Mouse (Mus musculus): ENCODE results near the gene Pycard.
"Not testable (repeated sequence)": the region's sequence is repeated elsewhere in the genome, so short reads cannot be mapped to it uniquely, and the experiment has no call there.

Pycard gene

DNA sequence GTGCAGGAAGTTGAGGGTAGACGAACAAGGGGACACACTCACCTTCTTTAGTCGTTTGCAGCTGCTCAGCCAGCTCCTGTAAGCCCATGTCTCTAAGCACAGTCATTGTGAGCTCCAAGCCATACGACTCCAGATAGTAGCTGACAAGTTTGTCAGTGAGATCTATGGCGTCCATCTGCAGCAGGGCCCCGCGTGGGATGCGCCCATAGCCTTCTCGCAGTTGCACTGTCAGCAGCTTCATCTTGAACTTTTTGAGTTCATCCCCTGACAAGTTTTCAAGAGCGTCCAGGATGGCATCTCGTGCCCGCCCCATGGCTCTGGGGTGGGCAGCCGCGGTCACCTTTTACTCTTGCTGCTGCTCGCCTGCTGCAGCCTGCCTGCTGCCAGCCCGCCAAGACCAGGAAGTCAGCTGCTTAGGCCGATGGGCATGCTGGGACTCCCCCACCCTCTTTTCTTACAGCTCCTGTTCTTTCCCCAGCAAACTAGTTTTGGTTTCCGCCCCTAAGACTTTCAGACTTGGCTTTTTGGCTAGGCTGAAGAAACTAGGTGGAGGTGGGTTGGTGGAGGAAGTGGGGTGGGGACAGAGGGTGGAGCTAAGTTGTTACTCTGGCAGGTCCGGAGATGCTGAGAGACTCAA lies at the start of gene Pycard:
Gene Pycard, minus strand, starts transcription at position 527 of the 637 bp plus-strand sequence.
- no peak for DNase-seq (ENCODE audit: low spot score in 2 of 2)

DNA sequence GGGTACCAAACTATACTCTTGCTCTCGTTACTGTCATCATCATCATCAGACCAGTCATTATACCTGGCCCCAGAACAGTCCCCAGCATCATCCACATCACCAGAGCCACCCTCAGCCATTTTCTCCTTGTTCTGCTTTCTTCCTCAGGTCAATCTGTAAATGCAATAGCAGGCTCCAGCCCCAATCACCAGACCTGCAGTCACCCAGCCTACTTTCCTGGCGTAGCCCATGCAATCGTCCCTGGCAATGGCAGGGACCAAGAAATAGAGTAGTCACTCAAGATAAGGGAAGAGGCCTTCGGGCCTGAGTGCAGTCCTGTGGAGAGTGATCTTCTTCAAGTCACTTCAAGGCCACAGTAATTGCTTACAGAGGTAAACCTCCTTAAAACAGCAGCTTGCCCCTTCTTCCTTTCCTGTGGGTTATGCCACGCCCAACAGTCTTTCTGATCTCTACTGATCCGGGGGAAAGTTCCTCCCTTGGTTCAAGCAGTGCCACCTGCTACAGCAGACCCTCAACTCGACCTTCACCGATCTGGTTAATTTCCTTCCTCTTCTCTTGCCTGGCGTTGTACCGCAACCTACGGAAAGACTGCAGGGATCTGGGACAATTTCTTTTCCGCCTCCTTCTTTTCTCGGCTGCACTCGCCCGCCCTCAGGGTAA lies 48.6 kb upstream of the Pycard start:
- not testable (repeated sequence) for DNase-seq (ENCODE audit: low spot score in 2 of 2)

GRCm38 (mm10) chr7:128033616-128034015 lies 39.9 kb upstream of the Pycard start:
- DNase-seq (ENCODE audit: low spot score in 2 of 2) = no peak

- no peak for DNase-seq (ENCODE audit: low spot score in 2 of 2)
Observed at GRCm38 (mm10) chr7:128032989-128033293, 39.3 kb upstream of the Pycard start.

- DNase-seq (ENCODE audit: low spot score in 2 of 2) = no peak
Observed at GRCm38 (mm10) chr7:128032290-128032988, 38.8 kb upstream of the Pycard start.

DNA sequence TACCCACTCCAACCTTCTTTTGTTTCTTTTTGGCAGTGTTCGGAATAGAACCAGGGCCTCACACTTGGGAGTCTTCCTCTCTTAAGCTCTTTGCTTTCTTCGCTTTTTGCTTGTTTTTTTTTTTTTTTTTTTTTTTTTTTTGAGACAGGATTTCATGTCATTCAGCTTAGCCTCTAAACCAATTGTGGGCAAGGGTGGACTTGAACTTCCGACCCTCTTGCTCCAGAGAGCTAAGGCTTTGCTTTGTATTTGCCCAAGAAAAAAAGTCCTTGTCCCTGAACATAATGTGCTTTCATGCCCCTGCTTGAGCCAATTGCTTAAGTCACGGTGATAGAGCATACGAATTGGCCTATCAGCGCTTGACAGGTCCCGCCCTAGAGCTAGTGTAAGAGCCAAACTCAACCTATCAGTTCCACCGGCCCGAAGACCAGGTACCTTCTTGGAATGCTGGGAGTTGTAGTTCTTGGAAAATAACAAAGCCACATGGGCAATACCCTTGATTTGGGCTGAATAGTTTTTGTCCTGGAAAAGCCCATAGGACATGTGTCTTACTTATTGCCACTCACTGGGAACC lies 37.8 kb upstream of the Pycard start:
- DNase-seq (ENCODE audit: low spot score in 2 of 2) = no peak

GRCm38 (mm10) chr7:128025381-128025780 lies 31.7 kb upstream of the Pycard start:
- DNase-seq (ENCODE audit: low spot score in 2 of 2) = no peak

- no peak for DNase-seq (ENCODE audit: low spot score in 2 of 2)
Observed at GRCm38 (mm10) chr7:128024932-128025331, 31.3 kb upstream of the Pycard start.

DNA sequence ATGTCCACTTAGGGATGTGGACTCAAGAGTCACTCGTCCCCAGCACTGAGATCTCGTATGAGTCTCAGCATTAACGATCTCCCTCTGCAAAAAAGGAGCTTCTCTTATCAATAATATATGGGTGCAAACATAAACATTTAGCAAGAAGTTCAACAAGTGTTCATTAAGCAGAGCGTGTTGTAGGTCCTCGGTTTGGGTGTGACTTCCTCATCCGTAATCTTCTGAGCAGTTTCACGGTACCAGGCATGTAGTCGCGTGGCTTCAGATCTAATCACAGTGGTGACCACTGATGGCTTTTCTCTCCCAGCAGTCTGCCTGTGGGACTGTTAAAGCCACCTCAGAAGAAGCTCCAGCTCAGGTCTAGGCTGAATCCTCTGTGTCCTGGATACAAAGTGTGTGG lies 30.7 kb upstream of the Pycard start:
- no peak for DNase-seq (ENCODE audit: low spot score in 2 of 2)

- DNase-seq (ENCODE audit: low spot score in 2 of 2) = no peak
Observed at GRCm38 (mm10) chr7:128023565-128023964, 29.9 kb upstream of the Pycard start.

DNA sequence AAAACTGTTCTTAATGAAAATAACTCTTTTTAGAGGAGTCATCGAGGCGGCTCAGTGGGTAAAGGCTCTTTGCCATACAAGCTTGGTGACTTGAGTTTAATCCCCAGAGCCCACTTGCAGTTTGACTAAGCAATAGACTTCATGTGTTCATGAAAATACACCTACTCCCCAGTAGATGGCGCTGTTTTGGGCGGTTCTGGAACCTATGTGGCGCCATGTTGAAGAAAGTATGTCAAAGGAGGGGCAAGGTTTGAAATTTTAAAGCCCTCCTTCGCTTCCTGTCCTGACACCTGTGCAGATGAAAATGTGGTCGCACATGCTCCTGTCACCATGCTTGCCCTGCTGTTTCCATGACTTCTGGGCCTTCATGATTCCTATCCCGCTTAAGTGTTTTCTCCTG lies 29.3 kb upstream of the Pycard start:
- DNase-seq (ENCODE audit: low spot score in 2 of 2) = no peak

DNA sequence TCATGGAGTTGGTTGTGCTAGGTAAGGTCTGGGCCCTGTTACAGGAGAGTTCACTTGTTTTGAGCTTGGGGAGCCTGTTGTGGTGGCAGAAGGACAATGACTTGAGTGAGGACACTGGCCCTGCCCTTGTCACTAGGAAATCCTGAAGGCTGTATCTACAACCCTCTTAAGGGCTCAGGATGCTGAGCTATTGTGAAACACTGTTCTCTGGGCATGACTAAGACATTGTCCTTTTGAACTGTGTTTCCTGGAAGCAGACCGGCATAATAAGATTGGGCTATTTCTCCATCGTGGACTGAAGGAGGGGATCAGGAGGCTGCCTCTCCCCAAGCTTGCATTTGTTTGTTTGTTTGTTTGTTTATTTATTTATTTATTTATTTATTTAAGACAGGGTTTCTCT lies 25.5 kb upstream of the Pycard start:
- DNase-seq (ENCODE audit: low spot score in 2 of 2) = no peak

GRCm38 (mm10) chr7:128018275-128018674 lies 24.6 kb upstream of the Pycard start:
- no peak for DNase-seq (ENCODE audit: low spot score in 2 of 2)

DNA sequence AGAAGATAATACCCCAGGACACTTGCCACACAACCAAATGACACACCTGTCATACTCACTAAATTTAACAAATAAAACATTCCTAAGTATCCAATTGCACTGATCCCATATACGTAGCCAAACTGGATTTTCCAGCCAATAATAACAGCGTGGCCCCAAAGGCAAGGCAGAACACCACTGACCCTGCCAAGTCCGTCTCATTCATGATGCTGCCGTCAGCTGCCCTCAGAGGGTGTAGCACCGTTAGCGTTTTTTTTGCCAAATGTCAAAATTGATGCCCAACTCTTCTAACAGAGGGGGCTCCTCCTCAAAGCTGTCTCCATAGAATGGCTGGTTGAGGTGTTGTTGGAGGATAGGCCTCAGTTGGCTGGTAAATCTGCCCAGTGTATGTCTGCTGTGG lies 23.0 kb upstream of the Pycard start:
- DNase-seq (ENCODE audit: low spot score in 2 of 2) = no peak

DNA sequence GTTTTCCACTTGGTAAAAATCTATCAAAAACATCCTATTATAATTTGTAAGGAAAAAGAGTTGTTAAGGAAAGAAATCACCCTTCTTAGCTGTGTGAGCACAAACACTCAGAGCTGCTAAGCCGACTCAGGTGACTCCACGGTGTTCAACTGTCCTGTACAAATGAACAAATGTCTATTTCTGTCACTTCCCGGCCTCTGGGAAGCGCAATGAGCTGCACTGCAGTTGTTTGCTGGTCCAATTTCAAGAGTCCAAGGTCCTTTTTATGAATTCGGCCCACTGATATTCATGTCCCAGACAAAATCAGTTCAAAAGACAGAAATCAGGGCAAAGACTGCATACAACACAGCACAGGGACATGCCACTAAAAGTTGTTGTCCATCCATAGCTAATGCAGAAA lies 22.5 kb upstream of the Pycard start:
- DNase-seq (ENCODE audit: low spot score in 2 of 2) = not testable (repeated sequence)

DNA sequence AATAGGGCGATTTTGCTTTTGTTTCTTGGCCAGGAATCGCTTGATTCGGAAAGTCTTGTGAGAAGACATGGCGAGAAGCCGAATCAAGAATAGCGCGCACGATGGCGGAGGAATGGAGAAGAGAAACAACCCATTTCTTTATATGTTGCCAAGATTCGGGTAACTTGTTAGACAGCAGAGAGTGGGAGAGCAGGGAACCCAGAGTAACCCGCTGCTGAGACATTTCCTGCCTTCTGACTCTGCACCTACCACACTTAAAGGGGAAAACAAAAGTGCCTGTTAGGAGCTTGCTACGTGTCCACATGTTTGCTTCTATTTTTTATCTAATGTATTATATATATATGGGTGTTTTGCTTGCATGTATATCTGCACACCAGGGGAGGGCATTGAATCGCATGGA lies 19.4 kb upstream of the Pycard start:
- DNase-seq (ENCODE audit: low spot score in 2 of 2) = no peak

DNA sequence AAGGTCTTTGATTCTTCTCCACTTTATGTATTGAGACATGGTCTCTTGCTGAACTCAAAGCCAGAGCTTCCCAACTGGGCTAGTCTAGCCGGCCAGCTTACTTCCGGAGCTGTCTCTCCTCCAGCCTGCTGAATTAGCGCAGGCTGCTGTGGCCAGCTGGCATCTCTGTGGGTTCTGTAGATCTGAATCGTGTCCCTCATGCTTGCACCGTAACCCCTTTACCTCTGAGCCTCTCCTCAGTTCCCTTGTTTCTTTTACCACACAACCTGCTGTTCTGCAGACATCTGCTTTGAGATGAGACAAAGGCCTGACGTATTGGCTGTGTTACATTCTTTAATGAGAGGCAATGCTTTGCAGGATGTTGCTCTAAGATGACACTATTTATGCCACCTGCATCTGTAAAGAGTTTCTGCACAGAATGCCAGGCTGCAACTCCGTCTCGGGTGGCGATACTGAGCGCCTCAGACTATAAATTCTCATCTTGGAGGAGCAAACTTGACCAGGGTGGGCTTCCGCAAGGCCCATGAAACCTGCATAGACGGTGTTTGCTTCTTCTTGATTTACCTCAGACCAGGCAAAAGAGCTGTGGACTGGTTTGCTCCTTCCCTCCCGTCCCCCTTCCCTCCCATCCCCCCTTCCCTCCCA lies 18.6 kb upstream of the Pycard start:
- no peak for DNase-seq (ENCODE audit: low spot score in 2 of 2)

- no peak for DNase-seq (ENCODE audit: low spot score in 2 of 2)
Observed at GRCm38 (mm10) chr7:128009715-128010340, 16.2 kb upstream of the Pycard start.

DNA sequence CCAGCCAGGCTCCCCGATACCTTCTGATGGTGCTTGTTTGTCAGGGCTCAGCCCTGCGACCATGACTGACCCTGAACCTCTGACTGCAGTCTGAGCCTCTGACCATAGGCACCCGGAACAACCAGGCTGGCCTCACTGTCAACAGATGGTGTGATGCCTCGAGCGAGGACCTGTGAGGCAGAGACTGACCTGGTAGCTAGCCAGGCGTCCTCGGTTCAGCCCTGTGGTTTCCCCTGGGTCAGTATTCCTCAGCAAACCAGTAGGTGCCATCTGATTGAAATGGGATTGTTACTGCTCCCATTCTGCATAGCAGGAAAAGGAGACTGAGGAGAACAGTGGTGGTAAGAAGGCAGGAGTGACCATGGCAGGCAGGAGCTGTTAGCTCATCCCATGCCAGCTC lies 12.5 kb upstream of the Pycard start:
- no peak for DNase-seq (ENCODE audit: low spot score in 2 of 2)

DNA sequence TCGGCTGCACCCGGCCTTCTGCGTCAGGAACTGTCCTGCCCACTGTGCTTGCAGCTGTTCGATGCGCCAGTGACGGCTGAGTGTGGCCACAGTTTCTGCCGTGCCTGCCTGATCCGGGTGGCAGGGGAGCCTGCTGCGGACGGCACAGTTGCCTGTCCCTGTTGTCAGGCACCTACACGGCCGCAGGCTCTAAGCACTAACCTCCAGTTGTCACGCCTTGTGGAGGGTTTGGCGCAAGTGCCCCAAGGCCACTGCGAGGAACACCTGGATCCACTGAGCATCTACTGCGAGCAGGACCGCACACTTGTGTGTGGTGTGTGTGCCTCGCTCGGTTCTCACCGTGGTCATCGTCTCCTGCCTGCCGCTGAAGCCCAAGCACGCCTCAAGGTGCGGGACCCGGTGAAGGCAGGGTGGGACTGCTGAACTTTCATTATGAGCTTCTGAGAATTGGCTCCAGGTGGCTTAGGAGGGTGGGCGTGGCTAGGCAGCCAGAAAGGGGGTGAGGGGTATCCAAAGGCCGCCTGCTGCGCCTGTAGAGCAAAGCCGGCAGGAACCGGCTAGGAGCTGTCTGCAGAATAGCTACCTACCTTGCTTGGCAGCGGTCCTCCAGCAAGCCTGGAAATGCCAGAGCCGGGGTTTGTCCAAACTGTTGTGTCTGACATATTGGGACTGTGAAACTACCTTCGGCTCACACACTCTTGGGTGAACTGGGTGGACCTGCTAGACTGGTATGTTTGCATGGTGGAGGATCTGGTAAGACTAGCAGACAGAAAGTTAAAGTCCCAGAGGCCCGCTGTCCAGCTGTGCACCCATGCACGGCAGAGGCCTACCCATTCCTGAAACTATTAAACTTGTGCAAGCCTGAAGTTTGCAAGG lies 11.1 kb upstream of the Pycard start:
- no peak for DNase-seq (ENCODE audit: low spot score in 2 of 2)

DNA sequence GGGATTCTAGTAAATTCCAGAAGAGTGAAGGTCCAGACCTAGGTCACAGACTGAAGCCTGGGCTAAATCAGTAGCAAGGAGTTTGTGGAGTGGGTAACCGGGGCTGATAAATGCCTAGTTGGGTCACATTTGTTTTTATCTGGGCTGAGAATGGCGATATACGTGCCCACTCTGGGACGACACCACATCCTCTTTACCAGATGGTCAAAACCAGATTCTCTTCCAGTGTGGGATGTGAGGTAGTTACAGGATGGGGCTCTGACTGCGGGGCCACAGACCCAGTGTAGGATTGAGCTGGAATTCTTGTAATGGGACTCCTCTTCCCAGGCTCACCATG lies 10.5 kb upstream of the Pycard start:
- no peak for DNase-seq (ENCODE audit: low spot score in 2 of 2)
